In genomic region chr2:150604802-150605201, GRCm38 (mm10) we compare ENCODE assay signal across 29 mouse cellular contexts. TPM values are rescaled to one million over a fixed set of nuclear protein-coding genes. Genes with fewer than 3 reads are reported as not detected.
A peak's percentile ranks its signal among the peaks of the same experiment; 100 is the strongest.
DNase-seq lines count a peak whose midpoint lies in the region; ATAC-seq lines count a peak whose summit lies in the region.
"Had no signal": no experiment of that assay in that cellular context is flagged by ENCODE, and none has a peak within 500 bp of the region (broad histone marks: within the 10 kb centered on the region; RNA-seq: fewer than 3 reads in every experiment).

No protein-coding gene starts in this region.

- H3K4me1 ChIP-seq in neural tube, embryonic 15.5 days, result peaks cover 19% of the 10 kb centered on the region
- peaks cover 12% of the 10 kb centered on the region for H3K4me1 ChIP-seq in hindbrain, embryonic 12.5 days

- no peaks in the 10 kb centered on the region for H3K36me3 ChIP-seq in neural tube, embryonic 15.5 days
- H3K36me3 ChIP-seq in hindbrain, embryonic 12.5 days, result no peaks in the 10 kb centered on the region
- H3K36me3 ChIP-seq: embryonic facial prominence, embryonic 12.5 days; embryonic facial prominence, embryonic 15.5 days; forebrain, embryonic 12.5 days; forebrain, embryonic 15.5 days; hindbrain, embryonic 10.5 days had no signal

- H3K9ac ChIP-seq in neural tube, embryonic 15.5 days (replicated peaks), result no peak overlapping the region
- H3K9ac ChIP-seq in hindbrain, embryonic 12.5 days, result no peak overlapping the region
- H3K9ac ChIP-seq: embryonic facial prominence, embryonic 12.5 days; embryonic facial prominence, embryonic 15.5 days; forebrain, embryonic 12.5 days; forebrain, embryonic 15.5 days; hindbrain, embryonic 14.5 days had no signal

- ATAC-seq in megakaryocyte progenitor cell, adult 5-6 weeks (replicated peaks; ENCODE audit: poor library complexity), result peak; percentile 15
- no peak for ATAC-seq in neural tube, embryonic 15.5 days (ENCODE audit: low FRiP score)
- no peak for ATAC-seq in hindbrain, embryonic 12.5 days (ENCODE audit: low FRiP score)
- ATAC-seq: activated CD4-positive, CD25-positive, alpha-beta regulatory T cell, adult 4 months; forebrain, embryonic 15.5 days; hindbrain, postnatal 0 days; inflammation-experienced regulatory T-cells, adult 6 months; intestine, embryonic 16.5 days had no signal

- no peak overlapping the region for H3K4me2 ChIP-seq in neural tube, embryonic 15.5 days
- no peak overlapping the region for H3K4me2 ChIP-seq in hindbrain, embryonic 12.5 days (replicated peaks)
- H3K4me2 ChIP-seq: embryonic facial prominence, embryonic 12.5 days; embryonic facial prominence, embryonic 15.5 days; forebrain, embryonic 12.5 days; forebrain, embryonic 15.5 days; heart, embryonic 11.5 days; hindbrain, embryonic 14.5 days had no signal

- no peaks in the 10 kb centered on the region for H3K27me3 ChIP-seq in neural tube, embryonic 15.5 days (replicated peaks)
- H3K27me3 ChIP-seq in hindbrain, embryonic 12.5 days, result no peaks in the 10 kb centered on the region
- H3K27me3 ChIP-seq: embryonic facial prominence, embryonic 12.5 days; embryonic facial prominence, embryonic 15.5 days; forebrain, embryonic 12.5 days; forebrain, embryonic 15.5 days had no signal

- DNase-seq in adrenal gland, postnatal 14 days, result peak; percentile 15
- DNase-seq in adrenal gland, postnatal 25 days, result no peak
- peak; percentile 74 for DNase-seq in adipocyte (ENCODE audit: low spot score)
- peak; percentile 74 for DNase-seq in fat pad, adult 2 months (ENCODE audit: extremely low read depth, low read depth, low spot score)
- DNase-seq: cerebellum, adult 11 months; cerebellum, adult 2 months; cerebellum, adult 9-11 months; cerebellum, postnatal 25 days; gastrocnemius, postnatal 36 days; heart, adult 11 months; kidney, adult 8-10 months had no signal

- H3K9me3 ChIP-seq in neural tube, embryonic 15.5 days (replicated peaks), result no peaks in the 10 kb centered on the region
- H3K9me3 ChIP-seq in hindbrain, embryonic 12.5 days (replicated peaks), result no peaks in the 10 kb centered on the region
- H3K9me3 ChIP-seq: embryonic facial prominence, embryonic 12.5 days; embryonic facial prominence, embryonic 15.5 days; forebrain, embryonic 12.5 days; forebrain, embryonic 15.5 days; hindbrain, embryonic 10.5 days had no signal

- no peak overlapping the region for H3K4me3 ChIP-seq in neural tube, embryonic 15.5 days (replicated peaks)
- H3K4me3 ChIP-seq in hindbrain, embryonic 12.5 days, result no peak overlapping the region
- H3K4me3 ChIP-seq: embryonic facial prominence, embryonic 12.5 days; embryonic facial prominence, embryonic 15.5 days; forebrain, embryonic 12.5 days; forebrain, embryonic 15.5 days; hindbrain, embryonic 10.5 days had no signal

- 89% methylated on average over 2 of the region's 2 CpGs for WGBS in neural tube, embryonic 15.5 days
- WGBS in hindbrain, embryonic 12.5 days, result 92% methylated on average over 2 of the region's 2 CpGs

- no peak overlapping the region for H3K27ac ChIP-seq in neural tube, embryonic 15.5 days (replicated peaks)
- H3K27ac ChIP-seq in hindbrain, embryonic 12.5 days, result no peak overlapping the region
- H3K27ac ChIP-seq: embryonic facial prominence, embryonic 12.5 days; embryonic facial prominence, embryonic 15.5 days; forebrain, embryonic 12.5 days; forebrain, embryonic 15.5 days; hindbrain, embryonic 10.5 days; hindbrain, embryonic 14.5 days; hindbrain, postnatal 0 days had no signal

RNA-seq across cellular contexts. Expression of gene Apmap, which starts 3.6 kb away (rescaled TPM):
- 161 and 180 TPM in 2 replicates for total RNA-seq in adrenal gland, postnatal 14 days (2021)
- total RNA-seq in adrenal gland, postnatal 25 days (2021), result 115 and 122 TPM in 2 replicates
- 33.7 and 36.6 TPM in 2 replicates for total RNA-seq in megakaryocyte progenitor cell, adult 5-6 weeks (2015)
- 71.2 and 73.6 TPM in 2 replicates for total RNA-seq in megakaryocyte progenitor cell, adult 5-6 weeks (2017)
- polyA plus RNA-seq in neural tube, embryonic 15.5 days (2015; fragmentation: Nextera tagmentation; extraction: Ambion mirVana), result 45.4 and 46.1 TPM in 2 replicates
- polyA plus RNA-seq in hindbrain, embryonic 12.5 days (2016; fragmentation: Nextera tagmentation; extraction: Ambion mirVana), result 36.1 and 38.1 TPM in 2 replicates

RNA-seq across cellular contexts. Expression of gene Cst7, which starts 34.6 kb away (rescaled TPM):
- total RNA-seq in adrenal gland, postnatal 14 days (2021), result 0.90 TPM in 1 of 2 replicates, not detected in the other
- total RNA-seq in adrenal gland, postnatal 25 days (2021), result not detected in 2 replicates
- 422 and 485 TPM in 2 replicates for total RNA-seq in megakaryocyte progenitor cell, adult 5-6 weeks (2015)
- total RNA-seq in megakaryocyte progenitor cell, adult 5-6 weeks (2017), result 323 and 389 TPM in 2 replicates
- 0.15 and 2.9 TPM in 2 replicates for polyA plus RNA-seq in neural tube, embryonic 15.5 days (2015; fragmentation: Nextera tagmentation; extraction: Ambion mirVana)
- 0.30 and 0.40 TPM in 2 replicates for polyA plus RNA-seq in hindbrain, embryonic 12.5 days (2016; fragmentation: Nextera tagmentation; extraction: Ambion mirVana)
- total RNA-seq: ES-E14; gastrocnemius, postnatal 36 days; heart, adult 8-10 months; heart, postnatal 25 days had no signal
- polyA plus RNA-seq: cerebellum, adult 2 months; heart, embryonic 14.5 days; hindbrain, postnatal 0 days had no signal

Comparison
In these comparisons a context has a peak if more than half of its experiments do, and no peak if none do; other contexts are left out.
1. RNA of gene Cst7, which starts 34.6 kb away (total RNA-seq): 323 to 485 TPM in megakaryocyte progenitor cell, adult 5-6 weeks; 0.90 TPM in adrenal gland, postnatal 14 days and not detected in adrenal gland, postnatal 25 days; every median in the first group is over 100 times any median in the second.